Mouse (Mus musculus): Measurements from ENCODE around the gene Cyp2c68. TPM values are rescaled to one million over a fixed set of nuclear protein-coding genes. Genes with fewer than 3 reads are reported as not detected.
"Not testable (repeated sequence)": the region's sequence is repeated elsewhere in the genome, so short reads cannot be mapped to it uniquely, and the experiment has no call there.

Cyp2c68 gene
- total RNA-seq (2021) = not detected

DNA sequence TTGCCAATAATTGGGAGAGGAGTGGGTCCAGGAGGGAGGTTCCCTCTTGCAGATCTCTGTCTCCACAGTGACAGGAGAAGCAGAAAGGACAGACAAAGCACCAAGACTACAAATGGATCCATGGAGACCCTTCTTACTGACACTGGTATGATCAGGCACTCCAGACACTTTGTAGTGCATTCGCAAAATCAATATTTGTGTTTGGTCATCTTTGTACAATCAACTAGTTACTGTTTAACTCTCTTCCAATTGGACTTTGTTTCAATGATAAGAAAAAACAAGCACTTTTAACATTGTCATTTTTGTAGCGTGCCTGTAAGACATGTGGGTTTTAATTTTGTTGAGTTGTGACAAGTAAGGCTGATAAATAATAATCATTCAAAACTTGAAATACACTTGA lies at the start of gene Cyp2c68:
Gene Cyp2c68 (minus strand): TSS at position 135 of the 400 bp plus-strand sequence.
- intact Hi-C loops (cut with DNase I) = no loop called here
- DNase-seq = no peak

DNA sequence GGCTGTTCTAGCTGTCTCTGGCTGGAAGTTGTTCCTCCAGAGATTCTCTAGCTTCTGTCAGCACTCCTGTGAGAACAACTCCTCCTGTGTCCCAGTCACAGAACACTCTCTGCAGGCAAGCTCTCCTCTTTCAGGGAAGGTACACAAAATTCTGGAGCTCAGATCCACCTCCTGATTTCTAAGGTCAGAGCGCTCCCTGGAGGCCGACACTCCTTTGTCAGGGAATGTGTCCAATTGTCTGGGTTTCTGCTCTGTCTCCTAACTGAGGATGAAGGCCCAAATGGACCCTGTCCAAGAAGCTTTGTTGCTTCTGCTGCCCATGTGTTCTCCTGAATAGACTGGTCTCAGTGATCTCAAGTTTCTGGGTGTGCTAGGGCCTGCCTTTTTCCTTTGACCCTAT lies 44.6 kb upstream of the Cyp2c68 start:
- intact Hi-C loops (cut with DNase I) = loop anchor here (10.0 kb wide), 1 partner anchor 81 kb away; no protein-coding TSS in a partner anchor
- DNase-seq = not testable (repeated sequence)

DNA sequence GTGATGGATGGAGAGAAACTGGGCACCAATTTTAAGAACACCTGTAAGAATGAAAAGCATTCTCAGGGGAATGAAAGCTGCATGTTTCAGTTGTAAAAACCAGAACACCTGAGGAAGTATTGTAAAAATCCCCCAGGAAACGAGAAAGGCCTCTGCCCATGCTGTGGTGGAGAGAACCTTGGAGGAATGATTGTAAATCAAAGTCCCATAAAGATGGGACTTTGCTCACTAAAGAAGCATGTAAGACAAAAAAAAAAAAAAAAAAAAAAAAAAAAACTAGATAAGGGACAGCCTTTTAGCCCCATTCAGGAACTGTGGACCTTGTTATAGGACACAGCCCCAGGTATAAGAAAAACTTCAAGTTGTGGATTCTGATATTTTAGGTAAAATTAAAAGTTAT lies 4.5 kb upstream of the Cyp2c68 start:
- intact Hi-C loops (cut with DNase I) = no loop called here
- no peak for DNase-seq

DNA sequence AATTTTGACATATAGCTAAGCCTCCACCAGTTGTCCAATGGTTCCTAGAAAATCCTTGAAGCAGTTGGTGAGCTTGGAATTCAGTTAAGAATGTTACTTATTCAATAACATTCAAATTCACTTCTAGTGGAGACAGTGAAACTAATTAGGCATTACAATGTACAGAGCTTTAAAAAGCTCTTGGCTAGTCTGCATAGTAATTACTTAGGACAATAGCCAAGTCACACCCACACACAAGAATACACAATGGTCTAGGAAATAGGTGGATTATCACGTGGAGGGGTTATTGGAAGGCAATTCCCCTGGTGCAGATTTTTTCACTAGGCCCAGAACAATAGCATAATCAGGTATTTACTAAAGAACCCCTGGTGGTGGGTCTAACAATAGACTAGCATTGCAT lies 3.5 kb upstream of the Cyp2c68 start:
- intact Hi-C loops (cut with DNase I); DNase-seq: not testable (repeated sequence)

- DNase-seq; intact Hi-C loops (cut with DNase I): not testable (repeated sequence)
Observed at GRCm38 (mm10) chr19:39711116-39711515, 29.7 kb downstream of the Cyp2c68 start.

DNA sequence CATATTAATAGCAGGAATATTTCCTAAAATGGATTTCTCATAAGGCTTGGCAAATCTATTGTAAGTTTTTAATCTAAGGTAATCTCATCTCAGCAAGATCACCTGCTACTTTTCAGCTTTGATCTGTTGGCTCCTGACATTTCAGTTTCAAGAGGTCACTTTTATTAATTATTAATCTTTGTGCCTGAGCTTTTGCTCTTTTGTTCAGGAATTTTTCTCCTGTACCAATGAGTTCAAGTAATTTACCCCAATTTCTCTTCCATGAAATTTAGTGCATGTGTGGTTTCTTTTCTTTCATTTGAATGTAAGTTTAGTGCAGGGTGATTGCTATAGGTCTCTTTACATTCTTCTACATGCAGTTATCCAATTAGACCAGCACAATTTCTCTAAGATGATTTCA lies 75.2 kb downstream of the Cyp2c68 start:
- DNase-seq; intact Hi-C loops (cut with DNase I): not testable (repeated sequence)

GRCm38 (mm10) chr19:39652381-39652780 lies 88.5 kb downstream of the Cyp2c68 start:
- DNase-seq = no peak
- intact Hi-C loops (cut with DNase I) = no loop called here

- DNase-seq = no peak
- intact Hi-C loops (cut with DNase I) = no loop called here
Observed at GRCm38 (mm10) chr19:39648938-39649337, 91.9 kb downstream of the Cyp2c68 start, which contains the start of gene Cyp2c67. Cyp2c67 (minus strand) TSS chr19:39649051.

DNA sequence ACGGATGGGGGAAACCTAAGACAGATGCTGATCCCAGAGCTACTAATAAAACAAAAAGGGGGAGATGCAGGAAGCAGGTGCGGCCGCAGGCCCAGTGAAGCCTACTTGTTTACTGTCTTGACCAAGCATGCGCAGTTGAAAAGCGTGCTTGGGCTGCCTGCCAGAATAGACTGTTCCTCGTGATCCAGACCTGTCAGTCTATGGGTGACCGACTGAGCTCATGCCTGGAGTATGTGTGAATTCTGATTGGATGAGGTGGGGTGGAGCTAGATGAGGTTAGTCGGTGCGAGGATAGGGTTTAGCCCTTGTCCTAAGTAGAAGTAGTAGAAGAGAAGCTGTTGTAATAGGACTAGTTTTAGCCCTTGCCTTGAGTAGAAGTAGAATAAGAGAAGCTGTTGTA lies 93.3 kb downstream of the Cyp2c68 start:
- no peak for DNase-seq
- intact Hi-C loops (cut with DNase I) = no loop called here

DNA sequence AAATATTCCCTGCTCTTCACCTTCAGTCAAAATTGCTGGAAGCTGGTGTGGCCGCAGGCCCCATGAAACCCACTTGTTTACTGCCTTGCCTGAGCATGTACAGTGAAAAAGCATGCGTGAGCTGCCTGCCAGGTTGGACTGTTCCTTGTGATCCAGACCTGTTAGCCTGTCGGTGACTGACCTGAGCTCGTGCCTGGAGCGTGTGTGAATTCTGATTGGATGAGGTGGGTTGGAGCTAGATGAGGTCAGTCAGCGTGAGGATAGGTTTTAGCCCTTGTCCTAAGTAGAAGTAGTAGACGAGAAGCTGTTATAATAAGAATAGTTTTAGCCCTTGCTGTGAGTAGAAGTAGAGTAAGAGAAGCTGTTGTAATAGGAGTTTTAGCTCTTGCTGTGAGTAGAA lies 96.3 kb downstream of the Cyp2c68 start:
- DNase-seq; intact Hi-C loops (cut with DNase I): not testable (repeated sequence)

Other genes with a start within 250 kb of the Cyp2c68 start
- gene Cyp2c39, start 230.2 kb downstream of the Cyp2c68 start, total RNA-seq (2021) = not detected
- not detected for gene Cyp2c67, start 92.0 kb downstream of the Cyp2c68 start, total RNA-seq (2021)
- not detected for gene Cyp2c40, start 71.8 kb upstream of the Cyp2c68 start, total RNA-seq (2021)
- not detected for gene Cyp2c69, start 145.7 kb upstream of the Cyp2c68 start, total RNA-seq (2021)

Data from left cerebral cortex, postnatal 4 days (tissue).